8 mouse cellular contexts compared by ENCODE assay signal in genomic region chr16:94570361-94571041, GRCm38 (mm10). TPM values are rescaled to one million over a fixed set of nuclear protein-coding genes. Genes with fewer than 3 reads are reported as not detected.
A peak's percentile ranks its signal among the peaks of the same experiment; 100 is the strongest.
DNase-seq lines count a peak whose midpoint lies in the region; ATAC-seq and TF ChIP-seq lines count a peak whose summit lies in the region.

No protein-coding gene starts in this region.

- peak; percentile 49 for DNase-seq in CH12.LX (ENCODE audit: extremely low read depth)
- DNase-seq in heart, postnatal 10 days: peak; percentile 76 to 86
- peak; percentile 67 to 77 for DNase-seq in kidney, postnatal 4 days
- peak; percentile 63 for DNase-seq in lung, embryonic 14.5 days
- DNase-seq in testis, postnatal 14 days (ENCODE audit: low spot score): peak; percentile 74

- peak overlapping the region; percentile 100 for H3K9ac ChIP-seq in CH12.LX (ENCODE audit: insufficient read depth, low read depth)
- H3K9ac ChIP-seq in forebrain, embryonic 13.5 days: peak overlapping the region; percentile 100
- H3K9ac ChIP-seq in lung, embryonic 14.5 days: peak overlapping the region; percentile 100
- peak overlapping the region; percentile 98 for H3K9ac ChIP-seq in neural tube, embryonic 15.5 days (replicated peaks)

- H3K36me3 ChIP-seq in CH12.LX (replicated peaks in 1 of 2; ENCODE audit: control insufficient read depth in 1 of 2, insufficient read depth in 1 of 2, low read length in 1 of 2): peaks cover 0 to 11% of the 10 kb centered on the region in 2 experiments
- H3K36me3 ChIP-seq in forebrain, embryonic 13.5 days (ENCODE audit: poor library complexity, severe bottlenecking): no peaks in the 10 kb centered on the region
- H3K36me3 ChIP-seq in lung, embryonic 14.5 days (ENCODE audit: insufficient read depth): no peaks in the 10 kb centered on the region
- no peaks in the 10 kb centered on the region for H3K36me3 ChIP-seq in neural tube, embryonic 15.5 days

- H3K4me3 ChIP-seq in CH12.LX (replicated peaks in 1 of 3; ENCODE audit: low read depth in 2 of 3, low read length in 2 of 3, poor library complexity in 1 of 3): peak overlapping the region; percentile 84 to 88 (median 86)
- H3K4me3 ChIP-seq in brown adipose tissue, adult 24 weeks (ENCODE audit: insufficient read depth, low read depth, low read length): peak overlapping the region; percentile 82
- H3K4me3 ChIP-seq in forebrain, embryonic 13.5 days: peak overlapping the region; percentile 99
- peak overlapping the region; percentile 98 for H3K4me3 ChIP-seq in lung, embryonic 14.5 days (ENCODE audit: low read depth, low read length)
- peak overlapping the region; percentile 97 for H3K4me3 ChIP-seq in neural tube, embryonic 15.5 days (replicated peaks)

- peaks cover 18 to 44% of the 10 kb centered on the region in 2 experiments for H3K4me1 ChIP-seq in CH12.LX (ENCODE audit: control insufficient read depth in 1 of 2, insufficient read depth in 2 of 2)
- H3K4me1 ChIP-seq in brown adipose tissue, adult 24 weeks (ENCODE audit: control insufficient read depth, insufficient read depth, insufficient read length, low read length): peaks cover 12% of the 10 kb centered on the region
- peaks cover 42% of the 10 kb centered on the region for H3K4me1 ChIP-seq in forebrain, embryonic 13.5 days
- H3K4me1 ChIP-seq in lung, embryonic 14.5 days (ENCODE audit: insufficient read depth): peaks cover 16% of the 10 kb centered on the region
- H3K4me1 ChIP-seq in neural tube, embryonic 15.5 days: peaks cover 41% of the 10 kb centered on the region

- no peak overlapping the region; the same call in 1 of the 2 replicates for H3K4me2 ChIP-seq in CH12.LX (ENCODE audit: insufficient read depth, low read depth, poor library complexity, severe bottlenecking)
- H3K4me2 ChIP-seq in forebrain, embryonic 13.5 days: peak overlapping the region; percentile 71
- H3K4me2 ChIP-seq in lung, embryonic 14.5 days: peak overlapping the region; percentile 90
- H3K4me2 ChIP-seq in neural tube, embryonic 15.5 days: peak overlapping the region; percentile 75

- in situ Hi-C loops in CH12.LX (cut with MboI; ENCODE audit: low pct_ligation_motif_present, low pct_unique_long_range_greater_than_20kb, low sequenced_read_pairs): no loop called here

- TF ChIP-seq CTCF in CH12.LX (conservative IDR thresholded peaks at IDR 0.05 in 1 of 2, IDR thresholded peaks at IDR 0.05 in 1 of 2; ENCODE audit: low read depth in 2 of 2, low read length in 2 of 2): no peak
- TF ChIP-seq CTCF in lung, embryonic 14.5 days (IDR thresholded peaks at IDR 0.05; ENCODE audit: low read depth): no peak

- peaks cover 55% of the 10 kb centered on the region for H3K79me2 ChIP-seq in CH12.LX (replicated peaks; ENCODE audit: control insufficient read depth, extremely low read depth, insufficient read depth, poor library complexity, severe bottlenecking)

- intact Hi-C loops in heart, postnatal 10 days (cut with DNase I): loop anchor here (5.0 kb wide), 1 partner anchor 142 kb away; no protein-coding TSS in a partner anchor

- TF ChIP-seq EP300 in CH12.LX (IDR thresholded peaks at IDR 0.05; ENCODE audit: low read length): no peak

- H3K9me3 ChIP-seq in CH12.LX (replicated peaks; ENCODE audit: low read length): no peaks in the 10 kb centered on the region
- H3K9me3 ChIP-seq in forebrain, embryonic 13.5 days (replicated peaks): no peaks in the 10 kb centered on the region
- no peaks in the 10 kb centered on the region for H3K9me3 ChIP-seq in lung, embryonic 14.5 days (ENCODE audit: low read depth, low read length)
- no peaks in the 10 kb centered on the region for H3K9me3 ChIP-seq in neural tube, embryonic 15.5 days (replicated peaks)

- 0% methylated on average over 37 of the region's 88 CpGs for WGBS in forebrain, embryonic 13.5 days
- under 1% methylated on average over 57 of the region's 88 CpGs for WGBS in lung, embryonic 14.5 days
- WGBS in neural tube, embryonic 15.5 days: under 1% methylated on average over 61 of the region's 88 CpGs

- no peaks in the 10 kb centered on the region for H3K27me3 ChIP-seq in CH12.LX (replicated peaks)
- H3K27me3 ChIP-seq in forebrain, embryonic 13.5 days: no peaks in the 10 kb centered on the region
- H3K27me3 ChIP-seq in lung, embryonic 14.5 days (ENCODE audit: insufficient read depth, low read length): no peaks in the 10 kb centered on the region
- H3K27me3 ChIP-seq in neural tube, embryonic 15.5 days (replicated peaks): no peaks in the 10 kb centered on the region

- no peak for TF ChIP-seq RAD21 in CH12.LX (IDR thresholded peaks at IDR 0.05; ENCODE audit: low read depth, low read length)

- dilution Hi-C loops in CH12.LX (cut with MboI; ENCODE audit: extremely low pct_ligation_motif_present, extremely low pct_unique_long_range_greater_than_20kb, low sequenced_read_pairs): no loop called here

- peak; percentile 66 for TF ChIP-seq POLR2A in CH12.LX (IDR thresholded peaks at IDR 0.05; ENCODE audit: low read depth, low read length)

- peak overlapping the region; percentile 98 for H3K27ac ChIP-seq in CH12.LX (ENCODE audit: insufficient read depth, low read depth)
- H3K27ac ChIP-seq in brown adipose tissue, adult 24 weeks (replicated peaks; ENCODE audit: low read depth, low read length): peak overlapping the region; percentile 85
- H3K27ac ChIP-seq in forebrain, embryonic 13.5 days: peak overlapping the region; percentile 100
- peak overlapping the region; percentile 100 for H3K27ac ChIP-seq in lung, embryonic 14.5 days (ENCODE audit: low read depth)
- peak overlapping the region; percentile 100 for H3K27ac ChIP-seq in neural tube, embryonic 15.5 days (replicated peaks)

- ATAC-seq in forebrain, embryonic 13.5 days: peak; percentile 22
- ATAC-seq in lung, embryonic 14.5 days (ENCODE audit: insufficient read depth): peak; percentile 14
- peak; percentile 4; the same call in 1 of the 2 replicates for ATAC-seq in neural tube, embryonic 15.5 days (ENCODE audit: low FRiP score)

TF ChIP-seq in CH12.LX, 34 proteins besides CTCF, POLR2A, EP300 and RAD21 (continues in another document):
- TF ChIP-seq UBTF (IDR thresholded peaks at IDR 0.05; ENCODE audit: low read depth, low read length): peak; percentile 88
- no peak for TF ChIP-seq ZNF384 (IDR thresholded peaks at IDR 0.05; ENCODE audit: low read depth, low read length)
- no peak for TF ChIP-seq ZMIZ1 (IDR thresholded peaks at IDR 0.05; ENCODE audit: low read depth, low read length)
- peak; percentile 23; the same call in 1 of the 2 replicates for TF ChIP-seq BHLHE40 (IDR thresholded peaks at IDR 0.05; ENCODE audit: low read depth, low read length)
- TF ChIP-seq TCF12 (IDR thresholded peaks at IDR 0.05; ENCODE audit: low read depth, low read length): no peak; the same call in 1 of the 2 replicates
- TF ChIP-seq MXI1 (IDR thresholded peaks at IDR 0.05; ENCODE audit: low read depth, low read length): no peak; the same call in 1 of the 2 replicates
- TF ChIP-seq USF1 (IDR thresholded peaks at IDR 0.05; ENCODE audit: low read depth, low read length): no peak
- TF ChIP-seq SIN3A (IDR thresholded peaks at IDR 0.05; ENCODE audit: low read length): peak; percentile 28; the same call in 1 of the 2 replicates
- no peak for TF ChIP-seq NRF1 (IDR thresholded peaks at IDR 0.05; ENCODE audit: low read depth, low read length)
- no peak for TF ChIP-seq JUN (IDR thresholded peaks at IDR 0.05; ENCODE audit: insufficient read depth, low read depth, low read length)
- TF ChIP-seq E2F4 (IDR thresholded peaks at IDR 0.05; ENCODE audit: insufficient replicate concordance, low read depth, low read length): no peak
- TF ChIP-seq MYC (IDR thresholded peaks at IDR 0.05; ENCODE audit: low read depth, low read length): no peak
- TF ChIP-seq MAZ (IDR thresholded peaks at IDR 0.05; ENCODE audit: low read depth, low read length): no peak
- no peak for TF ChIP-seq MEF2A (IDR thresholded peaks at IDR 0.05; ENCODE audit: borderline replicate concordance, low read depth, low read length)
- TF ChIP-seq KAT2A (IDR thresholded peaks at IDR 0.05; ENCODE audit: insufficient replicate concordance, low read length): no peak
- no peak for TF ChIP-seq JUND (conservative IDR thresholded peaks at IDR 0.05; ENCODE audit: low read depth, low read length)
- no peak for TF ChIP-seq CHD1 (IDR thresholded peaks at IDR 0.05; ENCODE audit: low read depth, low read length)
- TF ChIP-seq RCOR1 (conservative IDR thresholded peaks at IDR 0.05; ENCODE audit: low read depth, low read length): no peak
- no peak for TF ChIP-seq MAFK (IDR thresholded peaks at IDR 0.05; ENCODE audit: insufficient replicate concordance, low read length)
- no peak for TF ChIP-seq CHD2 (IDR thresholded peaks at IDR 0.05; ENCODE audit: low read length)
- TF ChIP-seq ZC3H11A (IDR thresholded peaks at IDR 0.05; ENCODE audit: low read depth, low read length): no peak
- no peak for TF ChIP-seq HCFC1 (IDR thresholded peaks at IDR 0.05; ENCODE audit: low read depth, low read length)
- no peak for TF ChIP-seq MAX (IDR thresholded peaks at IDR 0.05; ENCODE audit: low read length)
- TF ChIP-seq GABPA (IDR thresholded peaks at IDR 0.05; ENCODE audit: insufficient replicate concordance, low read depth, low read length): no peak
- TF ChIP-seq POLR2AphosphoS2 (IDR thresholded peaks at IDR 0.05; ENCODE audit: low read depth, low read length): no peak

RNA-seq across cellular contexts. Expression of gene Dyrk1a, which starts 0.7 kb away (rescaled TPM):
- total RNA-seq in CH12.LX (2012; rRNA removed) (32.4 and 36.1 TPM in 2 replicates), CH12.LX (2014; rRNA removed) (39.2 and 40.4 TPM in 2 replicates)
- polyA plus RNA-seq in CH12.LX (2012; ENCODE audit: insufficient read length, low read depth): 42.9 and 53.7 TPM in 2 replicates
- polyA plus RNA-seq in brown adipose tissue, adult 24 weeks (2012; ENCODE audit: insufficient read depth, insufficient read length, missing spikeins): 16.0 and 18.9 TPM in 2 replicates
- 12.7 and 14.5 TPM in 2 replicates for polyA plus RNA-seq in forebrain, embryonic 13.5 days (2015; fragmentation: Nextera tagmentation; extraction: Ambion mirVana)
- 10 to 100 TPM; 86.2 to 99.2 TPM for total RNA-seq in heart, postnatal 10 days (2021)
- 11.2 and 11.8 TPM in 2 replicates for polyA plus RNA-seq in lung, embryonic 14.5 days (2014; fragmentation: Nextera tagmentation; extraction: Ambion mirVana)
- 8.9 and 9.5 TPM in 2 replicates for polyA plus RNA-seq in neural tube, embryonic 15.5 days (2015; fragmentation: Nextera tagmentation; extraction: Ambion mirVana)

RNA-seq across cellular contexts. Expression of gene Vps26c, which starts 43.9 kb away (rescaled TPM):
- total RNA-seq in CH12.LX (2012; rRNA removed) (46.9 and 47.8 TPM in 2 replicates), CH12.LX (2014; rRNA removed) (74.4 and 75.5 TPM in 2 replicates)
- polyA plus RNA-seq in CH12.LX (2012; ENCODE audit: insufficient read length, low read depth): 40.0 and 43.5 TPM in 2 replicates
- 12.1 and 19.1 TPM in 2 replicates for polyA plus RNA-seq in brown adipose tissue, adult 24 weeks (2012; ENCODE audit: insufficient read depth, insufficient read length, missing spikeins)
- polyA plus RNA-seq in forebrain, embryonic 13.5 days (2015; fragmentation: Nextera tagmentation; extraction: Ambion mirVana): 65.2 and 66.0 TPM in 2 replicates
- 10 to 100 TPM; 28.2 to 30.9 TPM for total RNA-seq in heart, postnatal 10 days (2021)
- polyA plus RNA-seq in lung, embryonic 14.5 days (2014; fragmentation: Nextera tagmentation; extraction: Ambion mirVana): 54.9 and 63.7 TPM in 2 replicates
- polyA plus RNA-seq in neural tube, embryonic 15.5 days (2015; fragmentation: Nextera tagmentation; extraction: Ambion mirVana): 90.0 and 93.4 TPM in 2 replicates

Comparison
In these comparisons a context has a peak if more than half of its experiments do, and no peak if none do; other contexts are left out.
1. Peak in every context shown above with its lines: DNase-seq, ATAC-seq, H3K4me3 ChIP-seq and H3K27ac ChIP-seq.